Mouse (Mus musculus): Measurements from ENCODE around the gene Etv6.
A peak's percentile ranks its signal among the peaks of the same experiment; 100 is the strongest.
"Not testable (repeated sequence)": the region's sequence is repeated elsewhere in the genome, so short reads cannot be mapped to it uniquely, and the experiment has no call there.

Gene Etv6

DNA sequence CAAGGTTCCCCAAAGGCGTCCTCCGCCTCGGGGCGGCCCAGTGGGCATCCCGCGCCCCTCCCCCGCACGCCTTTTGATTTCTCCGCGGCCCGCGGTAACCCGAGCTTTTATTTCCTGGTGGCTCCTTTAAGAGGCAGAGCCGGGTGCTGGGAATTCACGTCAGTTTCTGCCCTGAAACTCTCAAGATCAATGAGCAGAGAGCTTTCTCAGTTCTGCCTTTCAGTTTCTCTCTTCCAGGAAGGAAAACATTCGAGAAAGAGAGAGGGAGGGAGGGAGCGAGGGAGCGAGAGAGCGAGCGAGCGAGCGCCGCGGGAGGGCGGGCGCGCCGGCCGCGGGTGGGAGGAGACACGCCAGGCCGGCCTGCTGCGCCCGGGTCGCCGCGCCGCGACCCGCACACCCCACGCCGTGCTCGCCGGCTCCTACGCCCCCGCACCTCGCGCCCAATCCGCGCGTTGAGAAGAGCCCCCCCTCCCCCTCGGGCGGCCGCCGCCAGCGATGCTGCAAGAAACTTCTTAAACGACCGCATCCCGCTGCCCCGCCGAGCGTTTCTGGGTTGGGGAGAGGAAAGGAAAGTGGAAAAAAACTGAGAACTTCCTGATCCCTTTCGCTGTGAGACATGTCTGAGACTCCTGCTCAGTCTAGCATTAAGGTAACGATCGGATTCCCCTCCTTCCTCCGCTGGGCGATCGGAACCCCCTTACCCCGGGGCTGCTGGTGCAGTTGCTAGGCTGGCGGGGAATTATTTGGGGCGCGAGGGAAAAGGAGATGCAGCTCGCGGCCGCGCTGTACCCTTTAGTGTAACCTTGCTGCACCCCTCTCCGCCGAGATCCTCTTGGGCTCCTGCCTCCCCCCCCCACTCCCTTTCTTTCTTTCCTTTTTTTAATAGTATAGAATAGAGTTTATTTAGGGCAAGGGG is at the start of gene Etv6:
Gene Etv6, plus strand, starts transcription at position 211 of the 916 bp plus-strand sequence.
- DNase-seq = peak; percentile 82 to 85

DNA sequence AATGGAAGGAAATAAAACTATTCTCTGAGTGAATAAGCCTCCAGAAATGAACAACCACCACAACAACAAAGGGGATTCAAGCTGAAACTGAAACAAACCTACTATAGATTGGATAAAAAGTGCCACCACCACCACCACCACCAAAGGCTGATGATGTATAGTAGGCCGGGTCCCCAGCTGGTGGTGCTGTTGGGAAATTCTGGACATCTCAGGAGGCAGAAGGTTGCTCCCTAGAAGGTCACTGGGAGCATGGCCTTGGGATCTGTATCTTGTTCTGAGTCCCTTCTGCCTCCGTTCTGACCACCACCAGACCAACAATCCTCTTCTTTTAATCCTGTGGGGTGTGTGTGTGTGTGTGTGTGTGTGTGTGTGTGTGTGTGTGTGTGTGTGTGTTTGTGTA is 49.3 kb upstream of the Etv6 start:
- DNase-seq = peak in 1 of 2 experiments; percentile 8

GRCm38 (mm10) chr6:133987068-133987591 is 48.4 kb upstream of the Etv6 start:
- no peak for DNase-seq

DNA sequence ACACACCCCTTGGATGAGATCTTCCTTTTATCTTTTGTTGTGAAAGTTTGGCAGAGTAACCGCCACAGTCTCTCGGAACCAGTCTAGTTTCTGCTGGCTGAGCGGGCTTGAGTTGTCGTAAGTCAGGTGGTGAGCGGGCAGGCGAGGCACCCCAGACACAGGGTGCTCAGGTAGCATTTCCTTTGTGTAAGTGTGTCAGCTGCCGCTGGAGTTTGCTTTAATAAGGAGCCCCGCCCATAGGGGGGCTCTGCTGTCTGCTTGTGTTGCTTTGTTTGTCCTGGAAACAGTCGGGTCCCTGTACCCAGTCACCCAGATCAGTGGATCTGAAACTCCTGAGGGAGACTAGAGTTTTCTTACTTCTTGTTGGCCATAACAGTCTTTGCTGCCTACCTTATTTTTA is 47.5 kb upstream of the Etv6 start:
- DNase-seq = no peak

DNA sequence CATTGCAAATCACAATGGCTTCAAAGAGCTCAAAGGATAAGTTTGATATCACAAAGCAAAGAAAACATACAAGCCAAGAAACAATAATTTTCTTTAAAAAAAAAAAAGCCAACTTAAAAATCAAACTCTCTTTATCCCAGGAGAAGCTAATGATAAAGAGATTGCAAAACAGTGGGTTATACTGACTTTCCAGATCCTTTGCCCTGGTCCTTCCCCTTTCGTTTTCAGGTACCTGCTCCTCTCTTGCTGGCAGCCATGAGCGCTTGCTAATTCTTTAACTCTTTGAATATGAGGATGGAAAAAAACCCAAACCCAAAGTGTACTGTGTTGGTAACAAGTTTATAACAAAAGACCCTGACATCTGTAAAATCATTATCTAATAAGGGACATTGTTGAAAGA is 38.0 kb upstream of the Etv6 start:
- DNase-seq = no peak

GRCm38 (mm10) chr6:133997935-133998334 is 37.6 kb upstream of the Etv6 start:
- peak; percentile 6 to 30 for DNase-seq

DNA sequence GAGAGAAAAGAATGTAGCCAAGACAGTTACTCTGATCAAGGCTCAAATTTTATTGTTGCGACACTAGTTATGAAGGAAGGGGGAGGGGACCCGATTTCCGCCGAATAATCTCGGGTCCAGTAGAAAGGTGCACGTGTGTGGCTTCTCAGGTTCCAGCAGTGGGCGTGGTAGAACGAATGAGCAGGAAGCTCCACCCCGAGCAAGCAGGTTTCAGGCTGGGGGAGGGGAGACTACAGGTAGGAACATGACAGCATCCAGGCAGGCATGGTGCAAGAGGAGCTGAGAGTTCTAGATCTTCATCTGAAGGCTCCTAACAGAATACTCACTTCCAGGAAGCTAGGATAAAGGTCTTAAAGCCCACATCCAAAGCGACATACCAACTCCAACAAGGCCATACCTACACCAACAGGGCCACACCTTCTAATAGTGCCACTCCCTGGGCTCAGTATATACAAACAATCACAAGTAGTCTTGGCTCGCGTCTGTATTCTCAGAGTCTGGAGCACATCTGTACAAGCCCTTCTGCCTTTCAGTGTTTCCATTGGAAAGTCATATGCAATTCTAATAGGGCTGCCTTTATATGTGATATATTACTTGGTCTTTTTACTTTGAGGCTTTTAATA is 20.9 kb upstream of the Etv6 start:
- DNase-seq = not testable (repeated sequence)

DNA sequence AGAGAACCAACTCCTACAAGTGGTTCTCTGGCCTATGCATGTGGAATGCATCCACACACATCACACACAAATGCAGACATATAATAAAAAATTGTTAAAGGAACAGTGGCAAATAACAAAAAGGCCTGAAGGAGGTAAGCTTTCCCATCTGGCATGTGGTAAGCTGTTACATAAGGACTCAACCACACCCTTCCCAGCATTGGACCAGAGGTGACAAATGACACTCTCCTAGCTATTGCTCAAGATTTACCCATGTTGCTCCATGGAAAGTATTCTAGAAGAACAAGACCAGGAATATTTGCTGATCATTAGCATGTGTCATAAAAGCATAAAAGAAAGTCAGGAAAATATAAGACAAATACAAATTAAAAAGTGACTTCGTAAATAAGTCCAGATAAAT is 16.7 kb upstream of the Etv6 start:
- DNase-seq = no peak

DNA sequence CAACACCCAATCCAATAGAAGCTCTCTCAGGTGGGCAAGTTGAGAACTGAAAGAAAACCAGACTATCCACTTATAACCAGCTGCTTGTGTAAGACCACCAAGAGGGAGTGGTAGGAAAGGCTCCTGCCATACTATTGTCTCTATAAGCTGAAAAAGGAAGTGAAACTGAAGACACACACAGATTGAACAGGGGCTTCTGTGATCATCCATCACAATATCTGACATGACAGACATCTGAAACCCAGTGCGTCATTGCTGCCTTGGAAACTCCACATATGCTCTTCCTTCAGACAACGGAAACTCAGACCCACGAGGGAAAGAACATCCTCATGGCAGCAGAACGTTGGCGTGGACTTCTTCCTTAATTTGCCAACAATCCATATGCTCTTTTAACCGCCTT is 14.7 kb upstream of the Etv6 start:
- DNase-seq = no peak

- no peak for DNase-seq
Measured at GRCm38 (mm10) chr6:134026264-134026663, 9.2 kb upstream of the Etv6 start.

DNA sequence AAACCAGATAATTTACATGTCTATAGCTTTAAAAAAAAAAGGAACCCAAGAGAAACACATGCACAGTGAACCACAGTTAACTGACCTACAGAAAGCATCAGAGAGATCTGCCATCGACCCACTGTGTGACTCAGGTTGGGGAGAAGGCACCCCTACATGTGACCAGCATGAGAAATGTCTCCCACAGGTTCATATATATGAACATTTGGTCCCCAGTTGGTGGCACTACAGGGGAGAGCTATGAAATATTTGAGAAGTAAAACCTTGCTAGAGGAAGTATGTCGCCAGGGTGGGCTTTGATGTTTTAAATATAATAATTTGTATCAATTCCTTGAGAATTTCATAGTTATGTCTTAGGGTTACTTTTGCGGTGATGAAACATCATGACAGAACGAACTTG is 8.5 kb upstream of the Etv6 start:
- no peak for DNase-seq

- no peak for DNase-seq
Measured at GRCm38 (mm10) chr6:134032451-134032850, 3.0 kb upstream of the Etv6 start.

DNA sequence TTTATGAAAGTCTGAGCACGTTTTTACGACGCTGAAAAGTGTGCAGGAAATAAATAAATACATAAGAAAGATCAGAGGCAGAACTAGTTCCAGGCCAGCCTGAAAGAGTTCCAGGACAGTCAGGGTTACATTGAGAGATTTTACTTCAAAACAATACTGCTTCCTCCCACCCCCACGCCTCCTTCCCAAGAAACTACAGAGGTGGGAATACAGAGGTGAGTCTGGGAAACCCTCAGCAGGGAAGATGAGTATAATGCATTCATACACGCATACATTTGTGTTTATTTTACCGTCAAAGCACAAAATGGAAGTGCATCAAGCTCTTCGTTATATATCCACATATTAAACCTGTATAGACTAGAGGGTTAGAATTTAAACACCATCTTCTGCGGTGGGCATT is 1.1 kb upstream of the Etv6 start:
- no peak for DNase-seq

DNA sequence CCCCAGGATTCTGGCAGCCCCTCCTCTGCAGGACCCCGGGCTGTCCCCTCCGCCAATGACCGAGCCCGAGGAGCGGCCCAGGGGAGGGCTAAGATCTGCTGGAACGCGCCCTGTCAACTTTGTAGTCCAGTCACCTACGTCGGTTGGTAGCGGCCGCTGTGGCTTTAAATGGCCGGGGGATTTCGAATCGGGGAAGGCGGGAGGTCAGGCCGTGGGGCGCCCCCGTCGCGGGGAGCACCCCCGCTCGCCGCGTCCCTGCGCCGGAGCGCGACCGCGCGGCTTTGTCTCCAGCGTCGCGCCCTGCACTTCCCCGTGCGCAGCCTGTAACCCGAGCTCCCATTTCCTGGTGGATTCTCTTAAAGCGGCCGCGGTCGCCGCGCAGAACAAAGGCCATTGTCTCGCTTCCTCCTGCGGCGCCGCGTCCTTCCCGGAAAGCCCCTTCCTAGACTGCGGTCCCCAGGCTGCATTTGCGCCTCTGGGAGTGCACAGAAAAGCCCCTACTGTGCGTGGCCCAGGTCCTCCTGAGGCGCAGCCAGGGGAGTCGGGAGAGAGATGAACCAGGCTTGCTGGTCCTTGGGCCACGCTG is 503 bp upstream of the Etv6 start:
- DNase-seq = peak; percentile 68 to 76

- DNase-seq = no peak
Measured at GRCm38 (mm10) chr6:134036491-134036911, 1.0 kb downstream of the Etv6 start.

DNA sequence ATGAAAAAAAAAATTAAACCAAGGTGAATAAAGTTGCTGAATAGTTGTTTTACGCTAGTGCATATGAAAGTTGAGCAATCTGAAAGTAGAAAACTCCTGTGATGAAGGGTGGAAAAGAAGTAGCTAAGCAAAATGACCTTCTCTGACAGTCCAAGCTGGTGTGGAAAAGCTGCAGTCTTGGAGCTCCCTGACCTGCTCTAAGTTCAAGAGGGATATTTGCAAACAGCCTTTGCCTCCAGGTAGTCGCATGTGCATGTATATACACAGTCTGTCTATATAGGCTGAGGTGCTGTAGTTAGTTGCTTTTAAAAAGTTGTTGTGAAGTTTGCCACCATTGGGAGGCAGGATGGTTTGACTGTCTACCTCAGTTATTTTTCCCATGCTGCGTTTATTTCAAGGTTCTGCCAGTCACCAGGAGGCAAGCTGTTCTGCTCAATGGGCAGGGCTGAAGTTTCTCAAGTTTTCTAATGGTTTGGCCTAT is 1.5 kb downstream of the Etv6 start:
- DNase-seq = no peak

GRCm38 (mm10) chr6:134037960-134038359 is 2.5 kb downstream of the Etv6 start:
- DNase-seq = no peak

GRCm38 (mm10) chr6:134038881-134039280 is 3.4 kb downstream of the Etv6 start:
- peak; percentile 81 to 87 for DNase-seq

GRCm38 (mm10) chr6:134039351-134039750 is 3.9 kb downstream of the Etv6 start:
- DNase-seq = no peak

- DNase-seq = no peak
Measured at GRCm38 (mm10) chr6:134040312-134040711, 4.8 kb downstream of the Etv6 start.

- no peak for DNase-seq
Measured at GRCm38 (mm10) chr6:134041286-134041685, 5.8 kb downstream of the Etv6 start.

DNA sequence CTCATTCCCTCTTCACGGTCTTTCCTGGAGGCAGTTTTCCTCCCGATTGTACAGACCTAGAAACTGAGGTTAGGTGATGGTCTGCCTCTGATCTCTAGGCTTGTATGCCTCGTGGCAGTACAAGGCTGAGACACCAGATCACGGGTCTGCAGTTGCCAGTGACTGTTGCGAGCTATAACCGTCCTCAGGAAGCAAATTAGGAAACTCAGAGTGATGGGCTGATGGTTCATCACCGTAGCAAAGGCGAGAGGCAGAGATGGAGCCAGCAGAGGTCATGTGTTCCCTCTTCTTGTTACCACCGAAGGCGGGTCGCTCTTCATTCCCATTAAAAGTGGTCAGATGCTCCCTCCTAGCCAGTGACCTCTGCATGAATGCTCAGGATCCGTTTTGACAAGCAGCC is 6.4 kb downstream of the Etv6 start:
- DNase-seq = no peak

- DNase-seq = peak in 1 of 2 experiments; percentile 70
Measured at GRCm38 (mm10) chr6:134043545-134043944, 8.0 kb downstream of the Etv6 start.

Measured in kidney, adult 8-10 months (tissue).